Mouse (Mus musculus) gastrocnemius, adult 18-20 months (tissue): ENCODE measurements around the gene Rbbp4. TPM values are rescaled to one million over a fixed set of nuclear protein-coding genes. Genes with fewer than 3 reads are reported as not detected.

Experiments
- microRNA-seq: library from miRNA; unstranded; fragments of <30 nt; microRNA quantifications from one replicate; pipeline ENCODE4 v1.2.0, GENCODE M21; 2021
- total RNA-seq, 2 experiments: library from RNA; stranded (reverse); gene quantifications; 2 replicates each; pipeline ENCODE4 v1.2.3; 2021

Rbbp4 gene
- total RNA-seq, 2 experiments from 2014 or later = 34.6 to 45.1 TPM

Small RNA genes within 50 kb of the gene (microRNA-seq; reads per million reads assigned to microRNA genes)
- not detected for gene Gm22994

Other genes with a start within 250 kb of the Rbbp4 start
- gene Tmem54, start 229.8 kb downstream of the Rbbp4 start, total RNA-seq = not detected
- not detected for gene Hpca, start 213.3 kb downstream of the Rbbp4 start, total RNA-seq
- 10 to 100 TPM; 67.3 to 72.7 TPM for gene Fndc5, start 198.4 kb downstream of the Rbbp4 start, total RNA-seq
- gene S100pbp, start 145.6 kb downstream of the Rbbp4 start, total RNA-seq = 1 to 10 TPM; 2.9 to 4.1 TPM
- gene Yars, start 145.6 kb downstream of the Rbbp4 start, total RNA-seq = 10 to 100 TPM; 38.8 to 39.5 TPM
- 1 to 10 TPM; 1.4 to 1.8 TPM for gene C77080, start 74.0 kb downstream of the Rbbp4 start, total RNA-seq
- gene Sync, start 47.8 kb downstream of the Rbbp4 start, total RNA-seq = 10 to 100 TPM; 49.2 to 49.5 TPM
- gene Zbtb8os, start 325 bp upstream of the Rbbp4 start, total RNA-seq = 10 to 100 TPM; 24.9 to 30.2 TPM
- under 1 TPM; 0.59 to 0.82 TPM for gene Zbtb8a, start 42.7 kb upstream of the Rbbp4 start, total RNA-seq
- gene Zbtb8b, start 105.5 kb upstream of the Rbbp4 start, total RNA-seq = not detected
- gene Bsdc1, start 126.2 kb upstream of the Rbbp4 start, total RNA-seq = 10 to 100 TPM; 36.4 to 41.2 TPM
- gene Tssk3, start 155.7 kb upstream of the Rbbp4 start, total RNA-seq = not detected
- gene Fam229a, start 155.8 kb upstream of the Rbbp4 start, total RNA-seq = not detected
- 1 to 10 TPM in 1 of 2 experiments, under 1 TPM in 1; 0.64 to 1.1 TPM for gene Marcksl1, start 178.2 kb upstream of the Rbbp4 start, total RNA-seq
- 1 to 10 TPM; 7.7 to 8.2 TPM for gene Hdac1, start 207.3 kb upstream of the Rbbp4 start, total RNA-seq
- gene Lck, start 238.3 kb upstream of the Rbbp4 start, total RNA-seq = not detected
- not detected for gene Fam167b, start 243.2 kb upstream of the Rbbp4 start, total RNA-seq